Mouse (Mus musculus) G1E-ER4 (cell line): ENCODE measurements around the gene Ccdc173. TPM values are rescaled to one million over a fixed set of nuclear protein-coding genes. Genes with fewer than 3 reads are reported as not detected.

Experiments
- GATA1 ChIP-seq: IDR thresholded peaks from one replicate; pipeline ENCODE4 v1.8.0; 2012; ENCODE audit warnings: low read length, inconsistent platforms
- polyA plus RNA-seq: library from polyadenylated mRNA; stranded (reverse); fragments of >175 nt; gene quantifications from 2 replicates; pipeline ENCODE4 v1.2.3, GENCODE M21; 2012

The Ccdc173 gene
- polyA plus RNA-seq: 0.06 TPM in 1 of 2 replicates, not detected in the other

- no peak for TF ChIP-seq GATA1
Observed at GRCm38 (mm10) chr2:69789429-69790069, at the start of gene Ccdc173, which contains the start of gene Phospho2. Gene Ccdc173, minus strand, starts transcription at chr2:69789575. Gene Phospho2, plus strand, starts transcription at chr2:69789623.

GRCm38 (mm10) chr2:69838707-69839106, 49.3 kb upstream of the Ccdc173 start:
- no peak for TF ChIP-seq GATA1

GRCm38 (mm10) chr2:69837996-69838395, 48.6 kb upstream of the Ccdc173 start:
- no peak for TF ChIP-seq GATA1

- TF ChIP-seq GATA1: no peak
Observed at GRCm38 (mm10) chr2:69837244-69837967, 48.0 kb upstream of the Ccdc173 start.

- TF ChIP-seq GATA1: no peak
Observed at GRCm38 (mm10) chr2:69830116-69830515, 40.7 kb upstream of the Ccdc173 start.

GRCm38 (mm10) chr2:69829680-69830079, 40.3 kb upstream of the Ccdc173 start:
- TF ChIP-seq GATA1: no peak

- no peak for TF ChIP-seq GATA1
Observed at GRCm38 (mm10) chr2:69828031-69828430, 38.7 kb upstream of the Ccdc173 start.

- TF ChIP-seq GATA1: no peak
Observed at GRCm38 (mm10) chr2:69826380-69826779, 37.0 kb upstream of the Ccdc173 start.

GRCm38 (mm10) chr2:69825898-69826297, 36.5 kb upstream of the Ccdc173 start:
- TF ChIP-seq GATA1: no peak

GRCm38 (mm10) chr2:69823129-69823677, 33.8 kb upstream of the Ccdc173 start:
- TF ChIP-seq GATA1: no peak

GRCm38 (mm10) chr2:69822361-69823128, 33.2 kb upstream of the Ccdc173 start:
- no peak for TF ChIP-seq GATA1

- no peak for TF ChIP-seq GATA1
Observed at GRCm38 (mm10) chr2:69821711-69822110, 32.3 kb upstream of the Ccdc173 start, which contains the start of gene Klhl23. Gene Klhl23, plus strand, starts transcription at chr2:69821944.

GRCm38 (mm10) chr2:69820201-69820600, 30.8 kb upstream of the Ccdc173 start:
- TF ChIP-seq GATA1: no peak

- TF ChIP-seq GATA1: no peak
Observed at GRCm38 (mm10) chr2:69818350-69819085, 29.1 kb upstream of the Ccdc173 start.

- peak; percentile 76 for TF ChIP-seq GATA1
Observed at GRCm38 (mm10) chr2:69816575-69816974, 27.2 kb upstream of the Ccdc173 start.
